In genomic region chr13:41354591-41354990, GRCm38 (mm10) we compare ENCODE assay signal across 9 mouse cellular contexts.
DNase-seq lines count a peak whose midpoint lies in the region; ATAC-seq and TF ChIP-seq lines count a peak whose summit lies in the region.
"Had no signal": no experiment of that assay in that cellular context is flagged by ENCODE, and none has a peak within 500 bp of the region (broad histone marks: within the 10 kb centered on the region; RNA-seq: fewer than 3 reads in every experiment).

No protein-coding gene starts in this region.

- H3K4me2 ChIP-seq in lung, embryonic 14.5 days, result peak overlapping the region; percentile 78
- H3K4me2 ChIP-seq in intestine, postnatal 0 days (replicated peaks; ENCODE audit: low read depth), result peak overlapping the region; percentile 78
- no peak overlapping the region; the same call in 1 of the 2 replicates for H3K4me2 ChIP-seq in stomach, embryonic 14.5 days (replicated peaks; ENCODE audit: low read depth, low read length)

- peak; percentile 85 for DNase-seq in heart, adult 11 months
- no peak for DNase-seq in heart, adult 9 months (ENCODE audit: low spot score in 2 of 2)
- DNase-seq in lung, embryonic 14.5 days, result no peak
- DNase-seq in lung, postnatal 10 days, result no peak
- no peak for DNase-seq in cerebellum, postnatal 10 days
- DNase-seq: kidney, adult 8-10 months had no signal

- H3K4me3 ChIP-seq in lung, embryonic 14.5 days (ENCODE audit: low read depth, low read length), result peak overlapping the region; percentile 60
- peak overlapping the region; percentile 20 for H3K4me3 ChIP-seq in intestine, postnatal 0 days (ENCODE audit: low read depth, low read length)
- H3K4me3 ChIP-seq in stomach, embryonic 14.5 days (ENCODE audit: low read depth, low read length), result no peak overlapping the region; the same call in 1 of the 2 replicates

- H3K36me3 ChIP-seq in lung, embryonic 14.5 days (ENCODE audit: insufficient read depth), result 0 out of 2 replicates have a peak, but pooled peaks cover 7% of the 10 kb centered on the region
- no peaks in the 10 kb centered on the region for H3K36me3 ChIP-seq in intestine, postnatal 0 days (ENCODE audit: control insufficient read depth, insufficient read depth)
- no peaks in the 10 kb centered on the region for H3K36me3 ChIP-seq in stomach, embryonic 14.5 days (ENCODE audit: control insufficient read depth, insufficient read depth, low read length)

- no peak for ATAC-seq in lung, embryonic 14.5 days (ENCODE audit: insufficient read depth)
- ATAC-seq in intestine, postnatal 0 days, result no peak
- ATAC-seq in stomach, embryonic 14.5 days (ENCODE audit: insufficient number of reproducible peaks, insufficient read depth, low FRiP score, low read depth), result no peak
- no peak for ATAC-seq in CD4-positive, CD25-positive, alpha-beta regulatory T cell, adult 4 months

- peaks cover 25% of the 10 kb centered on the region for H3K4me1 ChIP-seq in lung, embryonic 14.5 days (ENCODE audit: insufficient read depth)
- peaks cover 25% of the 10 kb centered on the region for H3K4me1 ChIP-seq in intestine, postnatal 0 days (replicated peaks; ENCODE audit: control insufficient read depth, insufficient read depth, low read length)
- H3K4me1 ChIP-seq in stomach, embryonic 14.5 days (ENCODE audit: control insufficient read depth, insufficient read depth, low read length), result peaks cover 18% of the 10 kb centered on the region; the same call in 1 of the 2 replicates

- 55% methylated on average over 6 of the region's 6 CpGs for WGBS in lung, embryonic 14.5 days
- 35% methylated on average over 6 of the region's 6 CpGs for WGBS in intestine, postnatal 0 days
- 60% methylated on average over 6 of the region's 6 CpGs for WGBS in stomach, embryonic 14.5 days

- H3K9me3 ChIP-seq in lung, embryonic 14.5 days (ENCODE audit: low read depth, low read length), result no peaks in the 10 kb centered on the region
- H3K9me3 ChIP-seq in intestine, postnatal 0 days (ENCODE audit: control insufficient read depth), result no peaks in the 10 kb centered on the region
- H3K9me3 ChIP-seq in stomach, embryonic 14.5 days (ENCODE audit: control insufficient read depth, low read depth, low read length), result no peaks in the 10 kb centered on the region

- peak overlapping the region; percentile 56 for H3K27ac ChIP-seq in lung, embryonic 14.5 days (ENCODE audit: low read depth)
- H3K27ac ChIP-seq in intestine, postnatal 0 days (ENCODE audit: low read depth, low read length), result peak overlapping the region; percentile 50
- peak overlapping the region; percentile 57; the same call in 1 of the 2 replicates for H3K27ac ChIP-seq in stomach, embryonic 14.5 days (ENCODE audit: low read length)

- TF ChIP-seq CTCF in lung, embryonic 14.5 days (IDR thresholded peaks at IDR 0.05; ENCODE audit: low read depth), result no peak
- TF ChIP-seq CTCF in intestine, postnatal 0 days (IDR thresholded peaks at IDR 0.05; ENCODE audit: low read depth), result no peak

- no peaks in the 10 kb centered on the region for H3K27me3 ChIP-seq in lung, embryonic 14.5 days (ENCODE audit: insufficient read depth, low read length)
- H3K27me3 ChIP-seq in intestine, postnatal 0 days (replicated peaks; ENCODE audit: control insufficient read depth, insufficient read depth, low read length), result no peaks in the 10 kb centered on the region
- H3K27me3 ChIP-seq in stomach, embryonic 14.5 days (ENCODE audit: control insufficient read depth, insufficient read depth, low read length), result no peaks in the 10 kb centered on the region

- H3K9ac ChIP-seq in lung, embryonic 14.5 days, result peak overlapping the region; percentile 45; the same call in 1 of the 2 replicates
- peak overlapping the region; percentile 34; the same call in 1 of the 2 replicates for H3K9ac ChIP-seq in intestine, postnatal 0 days (ENCODE audit: low read depth, low read length)
- H3K9ac ChIP-seq in stomach, embryonic 14.5 days (replicated peaks; ENCODE audit: low read depth, low read length), result no peak overlapping the region
